Mouse (Mus musculus): ENCODE measurements around the gene Arglu1. TPM values are rescaled to one million over a fixed set of nuclear protein-coding genes. Genes with fewer than 3 reads are reported as not detected.

Gene Arglu1
- 226 and 231 TPM in 2 replicates for polyA plus RNA-seq (2012; rRNA removed)

GRCm38 (mm10) chr8:8690146-8691092 is at the start of gene Arglu1:
Arglu1 (minus strand) TSS chr8:8690521.

GRCm38 (mm10) chr8:8661103-8661758 is 29.1 kb downstream of the Arglu1 start, which contains the start of gene Efnb2:
Efnb2 (minus strand) TSS chr8:8661242.

Other genes starting within 250 kb of the Arglu1 start
- 77.3 and 103 TPM in 2 replicates for gene Efnb2, start 29.3 kb downstream of the Arglu1 start, polyA plus RNA-seq (2012; rRNA removed)

Measured in central nervous system, embryonic 18 days (tissue).